Mouse (Mus musculus) CH12.LX (cell line): Measurements from ENCODE around the gene Bdh1. TPM values are rescaled to one million over a fixed set of nuclear protein-coding genes. Genes with fewer than 3 reads are reported as not detected.
"Not testable (repeated sequence)": the region's sequence is repeated elsewhere in the genome, so short reads cannot be mapped to it uniquely, and the experiment has no call there.

Source experiments
- DNase-seq: peaks from one replicate; pipeline ENCODE4 v3.0.0-alpha.2; 2013; ENCODE audit errors: extremely low read depth
- H3K27ac ChIP-seq: 2 replicates; pipeline ENCODE4 v1.5.1; 2012; ENCODE audit warnings: low read depth, mild to moderate bottlenecking, control low read depth, moderate library complexity; ENCODE audit not compliant: insufficient read depth
- H3K27me3 ChIP-seq: replicated peaks from 2 replicates; pipeline ENCODE3; 2012; ENCODE audit warnings: inconsistent platforms
- H3K36me3 ChIP-seq, 2 experiments: replicated peaks in 1 of 2; 2 replicates each; pipeline versions ENCODE3 to v1.6.1; 2012; ENCODE audit warnings: inconsistent platforms in 1 of 2, low read length in 1 of 2, mild to moderate bottlenecking in 1 of 2, mixed read lengths in 1 of 2, moderate library complexity in 1 of 2; ENCODE audit not compliant: control insufficient read depth in 1 of 2, insufficient read depth in 1 of 2
- H3K4me1 ChIP-seq, 2 experiments: 2 replicates each; pipeline ENCODE4 v1.6.1; 2012; ENCODE audit warnings: inconsistent platforms in 1 of 2, moderate library complexity in 1 of 2; ENCODE audit not compliant: insufficient read depth in 2 of 2, control insufficient read depth in 1 of 2
- H3K4me2 ChIP-seq: 2 replicates; pipeline ENCODE4 v1.6.1; 2012; ENCODE audit warnings: low read depth, mild to moderate bottlenecking, control low read depth; ENCODE audit not compliant: poor library complexity, insufficient read depth, severe bottlenecking
- H3K4me3 ChIP-seq, 3 experiments: fragments of 150-350 bp in 1 of 3; sonication (generic) in 1 of 3; replicated peaks in 1 of 3; 2 replicates each; pipeline versions ENCODE3 to v1.5.1; 2011 to 2012; ENCODE audit warnings: low read depth in 2 of 3, low read length in 2 of 3, mild to moderate bottlenecking in 2 of 3, moderate library complexity in 2 of 3, control low read depth in 1 of 3, improper control_type of control experiment in 1 of 3, inconsistent platforms in 1 of 3, mixed read lengths in 1 of 3; ENCODE audit not compliant: poor library complexity in 1 of 3
- H3K79me2 ChIP-seq: replicated peaks from 2 replicates; pipeline ENCODE4 v1.6.1; 2012; ENCODE audit warnings: mild to moderate bottlenecking, moderate library complexity; ENCODE audit not compliant: control insufficient read depth, poor library complexity, insufficient read depth, severe bottlenecking; ENCODE audit errors: extremely low read depth
- H3K9ac ChIP-seq: 2 replicates; pipeline ENCODE4 v1.6.1; 2012; ENCODE audit warnings: low read depth, mild to moderate bottlenecking, control low read depth, moderate library complexity; ENCODE audit not compliant: insufficient read depth
- H3K9me3 ChIP-seq: replicated peaks from 2 replicates; pipeline ENCODE3; 2012; ENCODE audit warnings: low read length, inconsistent platforms, mixed read lengths
- E2F4 ChIP-seq: IDR thresholded peaks from 2 replicates; pipeline ENCODE4 v1.6.1; 2011; ENCODE audit warnings: low read depth, low read length, improper control_type of control experiment; ENCODE audit not compliant: insufficient replicate concordance
- GABPA ChIP-seq: IDR thresholded peaks from 2 replicates; pipeline ENCODE4 v1.6.1; 2012; ENCODE audit warnings: low read depth, low read length, improper control_type of control experiment, inconsistent platforms; ENCODE audit not compliant: insufficient replicate concordance
- IRF4 ChIP-seq: IDR thresholded peaks from 2 replicates; pipeline ENCODE4 v1.6.1; 2014; ENCODE audit warnings: low read depth, mild to moderate bottlenecking, inconsistent platforms, low read length, improper control_type of control experiment
- JUND ChIP-seq: conservative IDR thresholded peaks from 2 replicates; pipeline ENCODE4 v1.6.1; 2011; ENCODE audit warnings: low read depth, low read length, improper control_type of control experiment
- MAX ChIP-seq: IDR thresholded peaks from 2 replicates; pipeline ENCODE4 v1.6.1; 2011; ENCODE audit warnings: low read length, improper control_type of control experiment
- MYC ChIP-seq: IDR thresholded peaks from 2 replicates; pipeline ENCODE4 v1.6.1; 2011; ENCODE audit warnings: low read depth, mild to moderate bottlenecking, improper control_type of control experiment, low read length
- POLR2A ChIP-seq: IDR thresholded peaks from 2 replicates; pipeline ENCODE4 v1.6.1; 2011; ENCODE audit warnings: low read depth, mild to moderate bottlenecking, improper control_type of control experiment, low read length
- RAD21 ChIP-seq: IDR thresholded peaks from 2 replicates; pipeline ENCODE4 v1.6.1; 2011; ENCODE audit warnings: low read depth, mild to moderate bottlenecking, low read length, improper control_type of control experiment, moderate library complexity
- TCF12 ChIP-seq: IDR thresholded peaks from 2 replicates; pipeline ENCODE4 v1.6.1; 2014; ENCODE audit warnings: low read depth, mild to moderate bottlenecking, inconsistent platforms, low read length, improper control_type of control experiment
- UBTF ChIP-seq: IDR thresholded peaks from 2 replicates; pipeline ENCODE4 v1.6.1; 2012; ENCODE audit warnings: low read depth, mild to moderate bottlenecking, inconsistent platforms, low read length, improper control_type of control experiment, moderate library complexity
- USF1 ChIP-seq: IDR thresholded peaks from 2 replicates; pipeline ENCODE4 v1.6.1; 2014; ENCODE audit warnings: low read depth, mild to moderate bottlenecking, inconsistent platforms, low read length, improper control_type of control experiment
- USF2 ChIP-seq: conservative IDR thresholded peaks from 2 replicates; pipeline ENCODE4 v1.6.1; 2011; ENCODE audit warnings: low read depth, low read length, improper control_type of control experiment
- ZC3H11A ChIP-seq: IDR thresholded peaks from 2 replicates; pipeline ENCODE4 v1.6.1; 2012; ENCODE audit warnings: low read depth, mild to moderate bottlenecking, inconsistent platforms, low read length, improper control_type of control experiment
- dilution Hi-C: fragments of 300-500 bp; cut with MboI; formaldehyde crosslinking; loops from 2 replicates; pipeline ENCODE4 v1.14.3; 2020; ENCODE audit warnings: low sequenced_read_pairs; ENCODE audit not compliant: extremely low pct_unique_long_range_greater_than_20kb, extremely low pct_ligation_motif_present
- in situ Hi-C: fragments of 300-500 bp; cut with MboI; formaldehyde crosslinking; loops from 3 replicates; pipeline ENCODE4 v1.14.3; 2019; ENCODE audit warnings: low sequenced_read_pairs, low pct_ligation_motif_present, low pct_unique_long_range_greater_than_20kb, mixed read lengths
- polyA plus RNA-seq: library from polyadenylated mRNA; unstranded; fragments of >175 nt; gene quantifications from 2 replicates; pipeline ENCODE4 v1.2.1, GENCODE M21; 2012; ENCODE audit warnings: low read depth; ENCODE audit not compliant: insufficient read length
- total RNA-seq, 2 experiments: library from RNA; depleted of rRNA; stranded (reverse); fragments of 300-350 nt in 1 of 2; fragments of >200 nt in 1 of 2; gene quantifications; 2 replicates each; pipeline ENCODE4 v1.2.3; 2012 to 2014

The Bdh1 gene
- total and polyA plus RNA-seq, 3 experiments = 37.9 to 110 (median 54.3) TPM

DNA sequence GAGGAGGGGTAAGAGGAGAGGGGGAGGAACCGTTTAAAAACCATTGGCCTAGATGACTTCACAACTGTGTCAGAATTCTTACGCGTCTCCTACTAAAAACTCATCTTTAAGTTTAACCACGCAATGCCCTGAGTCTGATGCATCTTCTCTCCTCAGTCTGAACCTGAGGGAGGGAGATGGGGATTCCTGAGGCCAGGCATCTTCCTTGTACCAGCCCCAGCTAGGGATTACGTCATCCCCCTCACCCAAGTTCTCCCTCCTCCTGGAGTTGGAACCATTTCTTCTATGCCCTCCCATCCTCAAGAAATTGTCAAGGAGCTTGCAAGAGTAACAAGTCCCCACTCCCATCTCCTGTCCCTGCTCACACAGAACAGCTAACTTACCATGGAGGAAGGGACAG, 44.0 kb downstream of the Bdh1 start:
- peaks cover 0 to 9% of the 10 kb centered on the region in 2 experiments; a peak in 2 of 4 replicates for H3K4me1 ChIP-seq
- H3K27me3 ChIP-seq = no peaks in the 10 kb centered on the region
- DNase-seq = no peak
- peaks cover 5% of the 10 kb centered on the region for H3K9me3 ChIP-seq
- no peak overlapping the region for H3K27ac ChIP-seq
- no peak overlapping the region for H3K9ac ChIP-seq
- H3K4me2 ChIP-seq = no peak overlapping the region
- H3K79me2 ChIP-seq = no peaks in the 10 kb centered on the region
- in situ Hi-C loops = no loop called here
- no peak for TF ChIP-seq IRF4
- no peak for TF ChIP-seq E2F4
- TF ChIP-seq TCF12 = no peak
- no peak for TF ChIP-seq POLR2A
- TF ChIP-seq USF1 = no peak
- TF ChIP-seq MYC = no peak
- TF ChIP-seq GABPA = no peak
- TF ChIP-seq MAX = no peak
- no peak for TF ChIP-seq JUND
- H3K36me3 ChIP-seq = no peaks in the 10 kb centered on the region
- no peak overlapping the region for H3K4me3 ChIP-seq
- dilution Hi-C loops = no loop called here

DNA sequence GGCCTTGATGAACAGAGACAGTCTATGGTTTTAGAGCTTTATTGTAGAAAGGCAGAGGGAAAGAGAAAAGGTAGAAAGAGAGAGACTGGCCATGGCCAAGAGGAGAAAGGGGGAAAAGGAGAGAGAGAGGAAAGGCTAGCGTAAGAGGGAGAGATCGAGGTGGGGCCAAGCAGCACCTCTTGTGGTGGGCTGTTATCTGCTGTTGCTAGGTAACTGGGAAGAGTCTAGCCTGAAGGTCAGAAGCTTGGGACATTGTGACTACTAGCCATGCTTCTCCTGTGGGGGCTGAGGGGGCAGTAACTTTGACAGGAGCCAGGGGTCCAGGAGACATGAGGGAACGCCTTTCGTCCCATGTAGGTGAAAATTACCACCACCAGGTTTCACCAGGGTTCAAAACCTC, 48.7 kb downstream of the Bdh1 start:
- dilution Hi-C loops, in situ Hi-C loops, H3K79me2 ChIP-seq: not testable (repeated sequence)

DNA sequence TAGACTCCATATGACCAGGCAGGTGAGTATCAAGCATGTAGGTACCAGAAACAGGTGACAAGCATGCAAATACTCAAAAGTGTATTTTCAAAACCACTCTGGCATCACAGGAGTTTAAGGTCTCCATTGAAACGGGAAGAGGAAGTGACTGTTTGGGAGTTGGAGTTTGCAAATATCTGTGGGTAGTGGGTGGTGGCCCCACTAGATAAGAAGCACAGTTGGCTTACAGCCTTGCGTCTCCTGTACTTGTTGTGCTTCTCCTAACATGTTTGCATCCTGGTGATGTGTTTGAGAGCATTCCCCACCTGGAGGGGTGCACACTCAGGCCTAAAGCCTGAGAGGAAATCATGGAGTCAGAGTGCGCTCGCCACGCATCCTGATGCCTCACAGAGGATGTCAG, 49.9 kb downstream of the Bdh1 start:
- in situ Hi-C loops (no loop called here), dilution Hi-C loops (no loop called here)
- Histone ChIP-seq H3K9ac (no peak overlapping the region), H3K4me1 (peaks cover 4 to 11% of the 10 kb centered on the region in 2 experiments; a peak in 3 of 4 replicates), H3K79me2 (no peaks in the 10 kb centered on the region), H3K27ac (no peak overlapping the region), H3K36me3 (no peaks in the 10 kb centered on the region), H3K27me3 (no peaks in the 10 kb centered on the region), H3K9me3 (peaks cover 4% of the 10 kb centered on the region), H3K4me3 (no peak overlapping the region), H3K4me2 (no peak overlapping the region)
- TF ChIP-seq USF2 = no peak
- TF ChIP-seq RAD21 = no peak
- TF ChIP-seq ZC3H11A = no peak
- no peak for TF ChIP-seq JUND
- no peak for TF ChIP-seq UBTF
- TF ChIP-seq POLR2A = no peak
- DNase-seq = no peak

More for the DNA sequence above, 48.7 kb downstream of the Bdh1 start:
- not testable (repeated sequence) for H3K27me3 ChIP-seq, DNase-seq, H3K36me3 ChIP-seq, H3K4me2 ChIP-seq, H3K27ac ChIP-seq, H3K4me3 ChIP-seq, H3K9ac ChIP-seq, H3K9me3 ChIP-seq
- H3K4me1 ChIP-seq = peaks cover 4 to 11% of the 10 kb centered on the region in 2 experiments; a peak in 3 of 4 replicates
